Mouse (Mus musculus) cerebellum, adult 2 months (tissue): ENCODE data around the gene Cep97.

Experiments used
- CTCF ChIP-seq: fragments of 200-500 bp; IDR thresholded peaks from 2 replicates; pipeline ENCODE4 v1.5.1; 2011; ENCODE audit warnings: low read depth, mild to moderate bottlenecking, control low read depth, low read length, moderate library complexity, borderline replicate concordance; ENCODE audit not compliant: insufficient read depth
- POLR2A ChIP-seq: fragments of 200-500 bp; IDR thresholded peaks from 2 replicates; pipeline ENCODE4 v1.6.1; 2011; ENCODE audit warnings: low read length, control low read depth, borderline replicate concordance; ENCODE audit not compliant: insufficient read depth

DNA sequence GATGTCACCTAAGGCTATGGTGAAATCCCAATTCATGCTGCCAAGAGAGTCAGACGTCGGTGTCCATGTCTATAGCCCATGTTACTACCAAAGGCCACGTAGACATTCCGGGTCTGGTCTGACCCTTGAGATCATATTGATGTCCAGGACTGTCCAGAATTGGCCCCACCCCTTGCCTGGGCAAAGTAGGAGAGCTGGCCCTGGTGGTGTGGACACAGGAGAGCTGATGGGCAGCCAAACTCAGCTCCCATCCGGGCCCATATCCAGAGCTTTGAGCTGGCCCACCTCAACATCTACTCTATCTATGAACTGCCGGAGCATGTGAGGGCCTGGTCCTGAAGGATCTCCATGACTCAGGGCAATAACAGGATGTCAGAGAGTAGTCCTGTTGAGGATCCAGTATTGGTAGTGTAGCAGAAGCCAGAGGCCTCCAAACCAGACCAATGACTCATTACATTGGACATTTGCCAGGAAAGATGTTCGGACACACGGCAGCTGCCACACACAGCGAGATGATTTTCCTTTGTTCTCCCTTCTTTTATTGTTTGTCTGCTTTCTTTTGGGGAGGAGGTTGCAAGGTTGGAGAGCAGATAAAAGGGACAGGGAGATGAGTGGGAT is 36.2 kb downstream of the Cep97 start:
- TF ChIP-seq POLR2A: no peak
- no peak for TF ChIP-seq CTCF
